In genomic region chr7:143549588-143550220, GRCm38 (mm10) we compare ENCODE assay signal across 8 mouse cellular contexts. TPM values are rescaled to one million over a fixed set of nuclear protein-coding genes. Genes with fewer than 3 reads are reported as not detected.
A peak's percentile ranks its signal among the peaks of the same experiment; 100 is the strongest.
DNase-seq lines count a peak whose midpoint lies in the region; ATAC-seq and TF ChIP-seq lines count a peak whose summit lies in the region.

No protein-coding gene starts in this region.

- intact Hi-C loops in heart, postnatal 10 days (cut with DNase I), result no loop called here

- peak overlapping the region; percentile 83 for H3K9ac ChIP-seq in heart, embryonic 12.5 days
- peak overlapping the region; percentile 58 for H3K9ac ChIP-seq in heart, postnatal 0 days (replicated peaks; ENCODE audit: low read depth, low read length)

- DNase-seq in heart, postnatal 10 days, result no peak
- DNase-seq in heart, postnatal 0 days (ENCODE audit: low spot score), result no peak
- DNase-seq in cerebellum, postnatal 25 days, result no peak
- no peak for DNase-seq in lung, postnatal 4 days

- peak overlapping the region; percentile 88 for H3K4me2 ChIP-seq in heart, embryonic 12.5 days
- peak overlapping the region; percentile 76 for H3K4me2 ChIP-seq in heart, postnatal 0 days (ENCODE audit: low read depth, low read length)

- H3K27me3 ChIP-seq in heart, embryonic 12.5 days (replicated peaks), result no peaks in the 10 kb centered on the region
- H3K27me3 ChIP-seq in E14TG2a.4 (ENCODE audit: insufficient read depth, low read length), result no peaks in the 10 kb centered on the region
- no peaks in the 10 kb centered on the region for H3K27me3 ChIP-seq in heart, postnatal 0 days (ENCODE audit: control insufficient read depth, insufficient read depth, low read length)

- peak overlapping the region; percentile 84 for H3K4me3 ChIP-seq in heart, embryonic 12.5 days
- peak overlapping the region; percentile 97 for H3K4me3 ChIP-seq in E14TG2a.4 (replicated peaks; ENCODE audit: low read length)
- H3K4me3 ChIP-seq in heart, postnatal 0 days (ENCODE audit: low read depth, low read length), result peak overlapping the region; percentile 93

- ATAC-seq in heart, embryonic 12.5 days (ENCODE audit: insufficient number of reproducible peaks, low FRiP score), result no peak
- ATAC-seq in heart, postnatal 0 days (ENCODE audit: insufficient read depth, low read depth), result no peak
- ATAC-seq in megakaryocyte-erythroid progenitor cell, adult 5-6 weeks (replicated peaks; ENCODE audit: low FRiP score, low TSS enrichment, poor library complexity, severe bottlenecking), result peak; percentile 17; the same call in 1 of the 2 replicates
- ATAC-seq in granulocyte monocyte progenitor cell, adult 5-6 weeks (replicated peaks; ENCODE audit: poor library complexity, severe bottlenecking), result no peak

- H3K9me3 ChIP-seq in heart, embryonic 12.5 days (replicated peaks), result no peaks in the 10 kb centered on the region
- no peaks in the 10 kb centered on the region for H3K9me3 ChIP-seq in E14TG2a.4 (ENCODE audit: low read length)
- no peaks in the 10 kb centered on the region for H3K9me3 ChIP-seq in heart, postnatal 0 days (replicated peaks; ENCODE audit: control insufficient read depth, low read length)

- peak overlapping the region; percentile 94 for H3K27ac ChIP-seq in heart, embryonic 12.5 days (ENCODE audit: poor library complexity, severe bottlenecking)
- peak overlapping the region; percentile 94 for H3K27ac ChIP-seq in heart, postnatal 0 days (ENCODE audit: low read depth)

- TF ChIP-seq EP300 in heart, postnatal 0 days (IDR thresholded peaks at IDR 0.05; ENCODE audit: low read depth), result no peak

- WGBS in heart, embryonic 12.5 days, result 22% methylated on average over 2 of the region's 2 CpGs
- WGBS in heart, postnatal 0 days, result 22% methylated on average over 2 of the region's 2 CpGs

- no peak for TF ChIP-seq CTCF in E14TG2a.4 (conservative IDR thresholded peaks at IDR 0.05; ENCODE audit: low read length)
- TF ChIP-seq CTCF in heart, postnatal 0 days (IDR thresholded peaks at IDR 0.05; ENCODE audit: low read depth), result no peak

- H3K4me1 ChIP-seq in heart, embryonic 12.5 days (replicated peaks), result peaks cover 27% of the 10 kb centered on the region
- H3K4me1 ChIP-seq in E14TG2a.4 (replicated peaks; ENCODE audit: low read depth, low read length), result peaks cover 40% of the 10 kb centered on the region
- H3K4me1 ChIP-seq in heart, postnatal 0 days (ENCODE audit: control insufficient read depth, insufficient read depth), result peaks cover 13% of the 10 kb centered on the region; the same call in 1 of the 2 replicates

- H3K36me3 ChIP-seq in heart, embryonic 12.5 days, result peaks cover 20% of the 10 kb centered on the region; the same call in 1 of the 2 replicates
- peaks cover 47% of the 10 kb centered on the region for H3K36me3 ChIP-seq in E14TG2a.4 (ENCODE audit: insufficient read depth, low read length)
- no peaks in the 10 kb centered on the region; the same call in 1 of the 2 replicates for H3K36me3 ChIP-seq in heart, postnatal 0 days (replicated peaks; ENCODE audit: control insufficient read depth, insufficient read depth, low read length)

RNA-seq across cellular contexts. Expression of gene Nap1l4, which starts 0.8 kb away (rescaled TPM):
- polyA plus RNA-seq in heart, embryonic 12.5 days (2016; fragmentation: Nextera tagmentation; extraction: Ambion mirVana), result 236 and 244 TPM in 2 replicates
- 100 to 1,000 TPM; 192 to 197 TPM for total RNA-seq in heart, postnatal 10 days (2021)
- total RNA-seq in heart, postnatal 0 days (2014; rRNA removed; ENCODE audit: low replicate concordance), result 142 and 153 TPM in 2 replicates
- polyA plus RNA-seq in heart, postnatal 0 days (2015; fragmentation: Nextera tagmentation; extraction: Ambion mirVana), result 193 and 200 TPM in 2 replicates
- 130 and 169 TPM in 2 replicates for total RNA-seq in megakaryocyte-erythroid progenitor cell, adult 5-6 weeks (2014; fragmentation: Nextera tagmentation)
- total RNA-seq in megakaryocyte-erythroid progenitor cell, adult 5-6 weeks (2017), result 222 and 257 TPM in 2 replicates
- total RNA-seq in granulocyte monocyte progenitor cell, adult 5-6 weeks (2014; fragmentation: Nextera tagmentation), result 85.5 and 133 TPM in 2 replicates
- total RNA-seq in granulocyte monocyte progenitor cell, adult 5-6 weeks (2017), result 126 and 136 TPM in 2 replicates

RNA-seq across cellular contexts. Expression of gene Phlda2, which starts 46.8 kb away (rescaled TPM):
- 1.7 and 2.2 TPM in 2 replicates for polyA plus RNA-seq in heart, embryonic 12.5 days (2016; fragmentation: Nextera tagmentation; extraction: Ambion mirVana)
- total RNA-seq in heart, postnatal 10 days (2021), result not detected
- total RNA-seq in heart, postnatal 0 days (2014; rRNA removed; ENCODE audit: low replicate concordance), result 1.0 TPM in 1 of 2 replicates, not detected in the other
- not detected in 2 replicates for polyA plus RNA-seq in heart, postnatal 0 days (2015; fragmentation: Nextera tagmentation; extraction: Ambion mirVana)
- 8.4 and 8.5 TPM in 2 replicates for total RNA-seq in megakaryocyte-erythroid progenitor cell, adult 5-6 weeks (2014; fragmentation: Nextera tagmentation)
- total RNA-seq in megakaryocyte-erythroid progenitor cell, adult 5-6 weeks (2017), result 6.2 and 15.8 TPM in 2 replicates
- total RNA-seq in granulocyte monocyte progenitor cell, adult 5-6 weeks (2014; fragmentation: Nextera tagmentation), result not detected in 2 replicates
- total RNA-seq in granulocyte monocyte progenitor cell, adult 5-6 weeks (2017), result not detected in 2 replicates

RNA-seq across cellular contexts. Expression of gene Cars, which starts 50.2 kb away (rescaled TPM):
- 28.4 and 31.3 TPM in 2 replicates for polyA plus RNA-seq in heart, embryonic 12.5 days (2016; fragmentation: Nextera tagmentation; extraction: Ambion mirVana)
- 10 to 100 TPM; 20.3 to 26.8 TPM for total RNA-seq in heart, postnatal 10 days (2021)
- total RNA-seq in heart, postnatal 0 days (2014; rRNA removed; ENCODE audit: low replicate concordance), result 7.0 and 15.4 TPM in 2 replicates
- polyA plus RNA-seq in heart, postnatal 0 days (2015; fragmentation: Nextera tagmentation; extraction: Ambion mirVana), result 14.7 TPM in 2 replicates
- 83.0 and 151 TPM in 2 replicates for total RNA-seq in megakaryocyte-erythroid progenitor cell, adult 5-6 weeks (2014; fragmentation: Nextera tagmentation)
- total RNA-seq in megakaryocyte-erythroid progenitor cell, adult 5-6 weeks (2017), result 82.1 and 85.1 TPM in 2 replicates
- total RNA-seq in granulocyte monocyte progenitor cell, adult 5-6 weeks (2014; fragmentation: Nextera tagmentation), result 34.0 and 35.5 TPM in 2 replicates
- 51.9 and 58.2 TPM in 2 replicates for total RNA-seq in granulocyte monocyte progenitor cell, adult 5-6 weeks (2017)
